Mouse (Mus musculus) MEL (cell line): ENCODE results near the gene Fbh1.

Experiments
- CTCF ChIP-seq, 3 experiments: IDR thresholded peaks in 2 of 3; conservative IDR thresholded peaks in 1 of 3; 2 replicates each; pipeline ENCODE4 v1.5.1; 2011 to 2012; ENCODE audit warnings: low read length in 3 of 3, low read depth in 2 of 3, mild to moderate bottlenecking in 2 of 3, improper control_type of control experiment in 1 of 3, inconsistent platforms in 1 of 3, mixed read lengths in 1 of 3, moderate library complexity in 1 of 3; ENCODE audit not compliant: control insufficient read depth in 1 of 3, insufficient read depth in 1 of 3, poor library complexity in 1 of 3, severe bottlenecking in 1 of 3
- E2F4 ChIP-seq: IDR thresholded peaks from 2 replicates; pipeline ENCODE4 v1.6.1; 2011; ENCODE audit warnings: low read depth, low read length, improper control_type of control experiment, borderline replicate concordance

- TF ChIP-seq E2F4 (no peak), CTCF (IDR thresholded peaks at IDR 0.05 in 2 of 3, conservative IDR thresholded peaks at IDR 0.05 in 1 of 3; ENCODE audit: control insufficient read depth in 1 of 3, insufficient read depth in 1 of 3, low read depth in 2 of 3, low read length in 3 of 3, poor library complexity in 1 of 3, severe bottlenecking in 1 of 3) (0 out of 6 replicates have a peak, but pooled peaks of 1 of the 3 experiments have one; percentile 2)
Measured at GRCm38 (mm10) chr2:11778087-11778823, 873 bp upstream of the Fbh1 start.
